Mouse (Mus musculus): ENCODE data around the gene Cactin.

The Cactin gene

DNA sequence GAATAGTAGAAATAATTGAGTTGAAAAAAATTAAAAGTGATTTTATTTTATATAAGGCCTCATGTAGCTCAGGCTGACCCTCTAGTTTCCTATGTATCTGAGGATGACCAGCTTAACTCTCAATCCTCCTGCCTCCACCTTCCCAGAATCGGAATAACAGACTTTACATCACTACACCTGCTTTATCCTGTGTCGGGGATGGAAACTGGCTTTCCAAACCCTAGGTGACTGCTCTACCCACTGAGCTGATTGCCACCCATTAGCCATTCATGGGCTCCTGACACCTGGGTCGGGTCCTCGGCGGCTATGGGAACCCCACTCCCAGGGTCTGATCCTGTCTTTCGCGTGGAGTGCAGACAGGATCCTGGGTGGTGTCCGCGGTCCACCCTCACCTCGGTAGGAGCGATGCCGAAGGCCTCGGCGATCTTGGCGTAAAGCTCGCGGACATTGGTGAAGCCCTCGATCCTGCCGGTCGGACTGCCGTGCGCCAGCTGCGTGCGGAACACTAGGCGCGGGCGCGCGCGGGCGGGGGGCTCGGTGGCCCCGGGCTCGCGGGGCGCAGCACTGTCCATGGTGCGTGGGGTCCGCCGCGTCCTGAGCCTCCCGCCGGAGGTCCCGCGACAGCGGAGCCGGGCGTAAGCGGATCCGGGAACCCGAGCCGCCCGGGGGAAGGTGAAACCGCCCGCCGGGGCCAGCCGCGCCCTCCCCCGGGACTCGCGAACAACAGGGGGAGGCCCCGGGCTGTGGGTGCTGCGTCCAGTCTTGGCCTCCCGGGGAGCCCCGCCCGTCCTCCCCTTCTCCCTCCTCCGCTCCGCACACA lies 22.0 kb downstream of the Cactin start, which contains the start of gene Gipc3:
Gipc3 (minus strand) TSS at position 581 of the 820 bp plus-strand sequence.
- DNase-seq (ENCODE audit: low read depth, low spot score): no peak

DNA sequence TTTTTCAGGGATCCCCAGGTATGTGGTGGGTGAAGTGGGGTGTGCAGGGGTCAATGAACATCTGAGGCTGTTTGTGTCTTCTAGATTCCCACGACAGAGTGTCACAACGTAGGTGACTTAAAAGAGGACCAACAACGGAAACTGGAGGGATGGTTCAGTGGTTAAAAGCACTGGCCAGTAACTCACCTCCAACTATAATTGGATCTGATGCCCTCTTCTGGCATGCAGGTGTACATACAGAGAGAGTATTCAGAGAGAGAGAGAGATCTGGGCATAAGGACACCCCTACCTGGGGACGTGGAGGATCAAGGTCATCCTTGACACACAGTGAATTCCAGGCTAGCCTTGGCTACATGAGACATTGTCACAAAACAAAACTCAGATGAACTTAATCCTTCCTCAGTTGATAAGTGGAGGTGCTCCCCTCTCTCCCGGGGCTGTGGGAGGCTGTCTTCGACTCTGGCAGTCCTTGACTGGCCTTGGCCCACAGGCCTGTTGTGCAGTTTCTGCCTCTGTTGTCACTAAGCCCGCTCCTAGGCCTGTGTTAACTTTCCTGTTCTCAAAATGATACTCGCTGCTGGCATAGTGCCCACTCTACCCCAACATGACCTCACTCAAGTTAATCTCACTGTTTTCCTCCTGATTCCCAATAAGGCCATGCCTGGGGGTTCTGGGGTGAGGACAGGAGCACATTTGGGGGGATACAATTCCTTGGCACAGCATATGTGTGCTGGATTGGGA lies 23.7 kb downstream of the Cactin start:
- DNase-seq (ENCODE audit: low read depth, low spot score): no peak

DNA sequence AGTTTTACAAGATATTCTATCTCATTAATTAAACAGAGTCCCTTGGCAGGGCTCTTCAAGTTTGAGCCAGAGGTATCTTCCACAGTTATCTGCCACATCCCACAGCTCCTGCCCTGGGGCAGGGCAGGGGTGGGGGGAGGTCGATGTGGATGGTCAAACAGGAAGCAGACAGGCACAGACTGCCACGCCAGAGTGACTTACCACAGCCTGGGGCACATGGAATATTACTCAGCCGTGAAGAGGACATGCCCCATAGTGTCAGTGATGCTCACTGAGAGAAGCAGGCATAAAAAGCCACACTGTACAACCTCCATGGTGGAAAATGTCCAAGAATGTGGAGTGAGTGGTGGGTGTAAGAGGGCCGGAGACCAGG lies 24.2 kb downstream of the Cactin start:
- no peak for DNase-seq (ENCODE audit: low read depth, low spot score)

- no peak for DNase-seq (ENCODE audit: low read depth, low spot score)
Observed at GRCm38 (mm10) chr10:81346453-81347067, 25.7 kb downstream of the Cactin start.

GRCm38 (mm10) chr10:81349146-81349545 lies 28.2 kb downstream of the Cactin start:
- peak; percentile 86 for DNase-seq (ENCODE audit: low read depth, low spot score)

DNA sequence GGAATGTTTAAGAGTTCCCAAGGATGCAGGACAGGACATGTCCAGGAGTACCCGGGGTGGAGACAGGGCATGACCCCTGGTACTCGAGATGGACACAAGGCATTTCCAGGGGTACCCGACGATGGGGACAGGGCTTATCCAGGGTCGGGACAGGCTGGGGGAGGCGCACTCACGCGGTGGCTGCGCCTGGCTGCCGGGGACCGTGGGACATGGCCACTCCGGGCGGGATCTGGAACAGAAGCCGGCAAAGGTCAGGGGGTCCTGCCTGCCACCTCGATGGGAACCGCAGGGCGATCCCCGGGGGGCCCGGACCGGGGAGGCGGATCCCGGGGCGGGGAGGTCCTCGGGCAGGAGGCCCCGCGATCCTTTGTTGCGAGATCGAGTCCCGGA lies 29.1 kb downstream of the Cactin start:
- DNase-seq (ENCODE audit: low read depth, low spot score): peak; percentile 28

DNA sequence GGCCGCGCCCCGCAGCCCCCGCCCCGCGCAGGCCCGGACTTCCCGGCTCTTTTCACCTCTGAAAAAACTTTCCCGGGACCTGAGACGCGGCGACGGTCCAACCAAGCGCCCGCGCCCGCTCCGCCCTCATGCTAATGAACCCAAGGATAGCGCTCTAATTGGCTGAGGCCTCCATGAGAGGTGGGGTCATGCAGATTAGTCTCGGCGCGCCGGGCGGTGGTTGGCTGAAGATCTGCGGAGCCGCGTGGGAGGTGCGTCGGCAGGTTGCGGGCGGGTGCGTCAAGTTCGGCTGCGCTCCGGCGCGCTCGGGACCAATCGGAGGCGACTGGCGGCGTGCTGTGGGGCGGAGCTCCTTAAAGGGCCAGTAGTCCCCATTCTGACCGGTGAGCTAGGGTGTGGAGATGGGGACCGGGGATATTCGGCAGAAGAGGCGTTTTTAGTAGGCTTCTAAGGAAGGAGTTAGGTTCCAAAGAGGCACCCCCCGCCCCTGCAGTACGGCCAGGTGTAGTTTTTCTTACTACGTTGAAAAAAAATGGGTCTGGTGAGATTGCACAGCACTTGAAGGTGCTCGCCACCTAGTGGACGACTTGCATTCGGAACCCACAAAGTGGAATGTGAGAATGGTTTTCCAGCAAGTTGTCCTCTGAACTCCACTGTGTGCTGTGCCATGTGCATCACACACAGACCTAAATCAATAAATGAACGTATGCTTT lies 29.6 kb downstream of the Cactin start, which contains the start of gene Hmg20b:
Hmg20b (minus strand) TSS at position 130 of the 713 bp plus-strand sequence.
- DNase-seq (ENCODE audit: low read depth, low spot score): peak; percentile 98

DNA sequence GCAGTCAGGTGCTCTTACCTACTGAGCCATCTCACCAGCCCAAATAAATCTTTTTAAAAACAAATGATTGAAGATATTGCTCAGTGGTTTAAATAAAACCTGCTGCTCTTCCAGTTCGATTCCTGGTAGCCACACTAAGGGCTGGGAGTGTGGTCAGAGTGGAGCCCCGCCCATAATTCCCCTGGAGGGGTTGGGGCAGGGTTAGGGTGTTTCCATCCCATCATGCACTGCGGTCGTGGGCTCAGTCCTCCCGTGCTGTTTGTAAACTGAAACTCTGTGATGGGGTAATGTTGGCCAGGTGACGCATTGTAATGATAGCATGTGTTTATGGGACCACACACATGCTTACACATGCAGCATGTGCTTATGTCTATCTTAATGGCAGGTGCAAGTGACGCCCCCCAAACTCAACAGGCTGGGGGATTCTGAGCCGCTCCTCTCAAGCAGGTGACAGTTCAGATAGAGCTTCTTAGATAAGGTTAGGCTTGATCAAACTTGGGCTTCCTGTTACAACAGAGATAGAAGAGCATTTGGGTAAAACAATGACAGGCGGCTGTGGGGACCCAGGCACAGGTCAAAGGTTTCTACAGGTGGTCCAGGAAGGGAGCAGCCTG lies 30.9 kb downstream of the Cactin start:
- DNase-seq (ENCODE audit: low read depth, low spot score): no peak

- peak; percentile 84 for DNase-seq (ENCODE audit: low read depth, low spot score)
Observed at GRCm38 (mm10) chr10:81354738-81355477, 34.0 kb downstream of the Cactin start.

DNA sequence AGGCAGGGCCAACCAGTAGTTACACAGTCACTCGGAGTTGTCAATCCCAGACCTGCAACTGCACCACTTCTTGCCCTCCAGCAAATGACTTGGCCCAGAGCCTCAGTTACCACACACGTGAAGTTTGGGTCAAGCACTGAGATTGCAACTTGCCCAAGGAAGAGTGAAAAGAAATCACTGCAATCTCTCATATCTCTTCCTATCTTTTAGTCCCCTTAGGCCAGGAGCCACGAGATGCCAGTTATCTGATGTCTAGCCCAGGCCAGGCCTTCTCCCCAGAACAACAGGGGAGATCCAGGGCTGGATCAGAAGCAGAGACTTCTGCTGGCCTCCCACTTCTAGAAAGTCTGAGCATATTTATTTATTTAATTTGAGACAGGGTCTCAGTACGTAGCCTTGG lies 34.6 kb downstream of the Cactin start:
- DNase-seq (ENCODE audit: low read depth, low spot score): no peak

DNA sequence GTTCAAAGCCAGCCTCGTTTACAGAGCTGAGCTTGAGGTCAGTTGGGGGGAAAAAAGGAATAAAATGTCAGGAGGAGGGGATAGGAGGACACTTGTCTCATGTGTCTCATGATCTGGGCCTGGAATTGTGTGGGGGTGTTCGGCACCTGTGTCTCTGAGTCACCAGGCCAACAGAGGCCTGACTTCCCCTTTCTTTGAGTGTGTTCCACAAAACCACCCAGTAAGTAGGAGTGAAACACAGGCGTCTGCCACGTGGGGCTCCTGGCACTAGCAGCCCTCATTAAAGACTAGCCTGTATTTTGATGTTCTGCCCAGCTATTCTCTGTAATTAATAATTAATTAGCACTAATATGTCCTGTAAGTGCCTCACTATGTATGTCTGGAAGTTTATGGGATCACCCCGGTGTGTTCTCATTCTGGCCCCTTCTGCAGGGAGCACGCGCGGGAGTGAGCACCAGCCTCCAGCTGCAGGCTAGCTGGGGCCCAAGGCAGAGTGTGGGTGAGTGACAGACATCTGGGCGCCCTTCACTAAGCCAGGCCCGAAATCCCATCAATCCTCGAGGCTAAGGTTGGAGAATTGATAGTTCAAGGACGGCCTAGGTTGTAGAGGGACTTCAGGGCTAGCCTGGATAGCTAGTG lies 35.6 kb downstream of the Cactin start:
- no peak for DNase-seq (ENCODE audit: low read depth, low spot score)

GRCm38 (mm10) chr10:81356991-81357844 lies 36.3 kb downstream of the Cactin start, which contains the start of gene Mfsd12:
Gene Mfsd12 (plus strand): TSS chr10:81357491.
- DNase-seq (ENCODE audit: low read depth, low spot score): peak; percentile 77

- no peak for DNase-seq (ENCODE audit: low read depth, low spot score)
Observed at GRCm38 (mm10) chr10:81358209-81358608, 37.3 kb downstream of the Cactin start.

DNA sequence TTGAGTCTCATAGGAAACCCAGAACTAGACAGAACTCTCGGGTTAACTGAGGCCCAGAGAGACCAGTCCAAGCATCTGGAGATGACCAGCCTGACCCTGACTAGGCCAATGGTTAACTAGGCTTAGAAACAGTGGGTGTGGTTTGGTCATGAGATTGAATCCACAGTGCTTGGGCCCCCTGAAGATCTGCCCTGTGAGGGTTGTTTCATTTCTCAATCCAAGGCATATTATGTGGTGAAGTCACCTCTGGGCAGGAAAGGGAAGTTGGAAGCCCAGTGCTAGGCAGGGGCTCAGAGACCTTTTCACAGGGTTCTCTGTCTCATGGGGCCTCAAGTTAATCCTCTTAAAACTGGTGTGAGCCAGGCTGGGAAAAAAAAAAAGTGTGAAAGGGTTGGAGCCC lies 37.9 kb downstream of the Cactin start:
- DNase-seq (ENCODE audit: low read depth, low spot score): peak; percentile 34

- DNase-seq (ENCODE audit: low read depth, low spot score): no peak
Observed at GRCm38 (mm10) chr10:81360721-81361120, 39.8 kb downstream of the Cactin start.

DNA sequence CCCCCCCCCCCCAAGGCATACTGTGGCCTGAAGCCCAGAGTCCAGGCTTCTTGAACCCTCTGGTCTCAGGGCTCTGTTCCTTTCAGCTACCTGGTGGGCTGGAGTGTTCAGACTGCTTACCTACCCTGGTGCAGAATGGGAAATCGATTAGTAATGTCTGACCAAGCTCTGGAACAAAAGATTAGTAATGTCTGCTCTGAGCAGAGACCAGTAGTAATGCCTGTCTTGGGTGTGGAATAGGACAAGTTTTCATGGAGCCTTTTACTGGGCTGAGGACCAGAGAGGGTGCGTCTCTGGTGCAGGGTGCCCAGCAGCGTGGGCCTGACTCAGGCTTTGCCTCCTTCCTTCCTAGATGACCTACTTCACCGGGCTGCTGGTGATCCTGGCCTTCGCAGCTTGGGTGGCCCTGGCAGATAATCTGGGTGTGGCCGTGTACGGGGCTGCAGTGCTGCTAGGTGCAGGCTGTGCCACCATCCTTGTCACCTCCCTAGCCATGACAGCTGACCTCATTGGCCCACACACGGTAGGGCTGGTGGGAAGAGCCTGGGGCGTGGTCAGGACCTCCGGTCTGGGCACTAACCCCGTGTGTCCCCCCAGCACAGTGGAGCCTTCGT lies 41.5 kb downstream of the Cactin start:
- DNase-seq (ENCODE audit: low read depth, low spot score): no peak

GRCm38 (mm10) chr10:81363436-81364346 lies 42.8 kb downstream of the Cactin start:
- DNase-seq (ENCODE audit: low read depth, low spot score): no peak

DNA sequence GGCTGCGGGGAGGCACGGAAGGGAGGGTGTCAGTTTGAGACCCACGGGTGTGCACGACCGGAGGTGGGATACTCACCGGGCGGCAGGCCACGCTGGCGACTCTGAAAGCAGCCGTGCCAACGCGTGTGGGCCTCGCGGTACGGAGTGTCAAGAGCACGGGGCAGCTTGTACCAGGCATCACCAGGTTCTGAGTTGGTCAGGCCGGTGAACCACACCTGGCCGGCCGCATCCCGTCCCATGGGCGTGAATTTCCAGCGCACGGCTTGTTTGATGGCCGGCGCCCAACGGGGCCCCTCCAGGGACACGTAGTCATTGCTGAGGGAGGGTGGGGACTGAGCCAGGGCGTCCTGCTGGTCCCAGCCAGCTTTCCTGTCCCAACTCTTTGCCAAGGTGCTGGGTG lies 43.8 kb downstream of the Cactin start:
- DNase-seq (ENCODE audit: low read depth, low spot score): no peak

All from 3T3-L1 (cell line).